Mouse (Mus musculus): ENCODE results near the gene Gprin2. TPM values are rescaled to one million over a fixed set of nuclear protein-coding genes. Genes with fewer than 3 reads are reported as not detected.

The Gprin2 gene
- under 1 TPM in 1 of 3 experiments, not detected in 2; 0.12 TPM for polyA plus RNA-seq (2017; shearing (Covaris generic))

- ATAC-seq = no peak
Observed at GRCm38 (mm10) chr14:34201231-34202035, at the start of gene Gprin2. TSS of gene Gprin2 (minus strand) at chr14:34201653.

DNA sequence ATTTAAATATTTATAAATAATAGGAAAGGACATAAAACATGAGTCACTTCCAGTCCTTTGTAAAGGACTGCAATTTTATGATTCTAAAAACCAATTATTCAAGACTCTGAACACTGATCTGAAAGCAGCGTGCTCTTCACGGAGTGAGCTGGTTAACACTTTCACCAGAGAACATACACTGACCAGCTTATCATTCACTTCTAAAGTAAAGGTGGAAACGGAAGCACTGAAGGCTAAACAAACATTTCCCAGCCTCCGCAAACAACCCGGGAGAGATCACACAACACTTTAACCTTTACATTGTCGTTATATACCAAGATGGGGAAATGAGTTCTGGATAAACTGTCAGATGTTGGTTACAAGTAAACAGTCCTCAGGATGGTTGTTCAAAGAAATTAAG is 39.2 kb upstream of the Gprin2 start:
- ATAC-seq = no peak

GRCm38 (mm10) chr14:34240263-34240662 is 38.8 kb upstream of the Gprin2 start:
- no peak for ATAC-seq

- ATAC-seq = no peak
Observed at GRCm38 (mm10) chr14:34234630-34235380, 33.4 kb upstream of the Gprin2 start.

GRCm38 (mm10) chr14:34233846-34234245 is 32.4 kb upstream of the Gprin2 start:
- ATAC-seq = no peak

GRCm38 (mm10) chr14:34232866-34233680 is 31.6 kb upstream of the Gprin2 start:
- ATAC-seq = no peak

DNA sequence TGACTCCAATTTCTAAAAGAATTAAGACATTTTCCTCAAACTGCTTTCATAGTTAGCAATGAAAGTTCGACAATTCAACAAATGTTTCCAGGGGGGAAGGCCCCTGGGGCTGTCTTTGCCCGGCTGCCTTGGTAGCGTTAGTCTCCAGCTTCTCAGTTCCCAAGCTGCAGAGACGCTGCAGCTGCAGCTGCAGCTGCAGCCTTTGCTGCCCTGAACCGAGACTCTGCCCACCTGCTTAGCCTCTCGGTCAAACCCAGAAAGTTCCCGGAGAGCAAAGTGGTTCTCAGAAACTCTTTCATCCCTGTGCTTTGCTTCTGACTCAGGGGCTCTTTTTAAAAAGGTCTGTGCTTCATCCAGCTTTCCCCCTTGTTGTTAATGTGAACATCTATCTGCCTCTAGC is 30.9 kb upstream of the Gprin2 start:
- ATAC-seq = no peak

DNA sequence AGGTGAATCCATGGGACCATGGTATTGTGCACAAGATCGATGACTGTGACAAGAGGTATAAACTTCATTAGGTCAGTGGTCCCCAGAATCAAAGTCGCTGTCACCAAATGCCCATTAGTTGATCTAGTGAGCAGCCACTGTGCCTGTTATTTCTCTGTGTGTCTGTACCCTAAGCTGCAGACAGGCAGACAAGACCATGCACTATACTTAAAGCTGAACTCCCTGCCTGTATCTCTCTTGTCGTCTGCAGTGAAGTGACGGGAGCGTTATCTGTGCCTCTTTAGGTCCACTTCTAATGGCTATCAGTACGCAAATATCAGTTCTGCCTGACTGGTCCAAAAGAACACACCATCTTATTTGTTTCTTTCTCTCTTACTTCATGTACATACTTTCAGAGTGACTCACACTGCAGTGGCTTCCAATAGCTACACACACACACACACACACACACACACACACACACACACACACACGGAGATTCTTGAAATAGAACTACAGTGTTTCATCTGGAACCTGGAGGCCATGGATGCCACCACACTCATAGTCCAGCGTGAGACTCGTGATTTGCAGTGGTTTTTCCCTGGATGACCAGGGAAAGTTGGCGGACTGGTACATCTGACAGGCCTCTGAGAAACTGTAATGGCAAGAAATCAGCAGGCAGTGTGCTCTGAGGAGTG is 27.5 kb upstream of the Gprin2 start:
- no peak for ATAC-seq

DNA sequence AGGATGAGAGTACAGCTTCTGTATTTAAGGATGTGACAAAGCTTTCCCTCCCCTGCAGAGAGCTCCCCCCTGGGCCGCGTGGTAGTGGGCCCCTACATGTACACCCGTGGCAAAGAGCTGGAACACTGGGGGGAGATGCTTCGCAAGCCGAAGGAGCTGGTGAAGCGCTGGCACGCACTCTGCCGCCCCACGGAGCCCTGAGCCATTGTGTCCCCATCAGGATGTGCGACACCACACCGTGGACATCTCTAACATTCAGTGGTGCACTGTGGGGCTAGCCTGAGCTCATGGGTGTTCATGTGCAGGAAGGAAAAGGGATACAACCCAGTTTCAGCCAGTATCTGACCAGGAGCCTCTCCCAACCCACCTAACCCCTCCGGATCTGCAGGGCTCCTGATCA is 26.5 kb upstream of the Gprin2 start:
- no peak for ATAC-seq

GRCm38 (mm10) chr14:34226566-34226965 is 25.1 kb upstream of the Gprin2 start:
- no peak for ATAC-seq

GRCm38 (mm10) chr14:34225986-34226385 is 24.5 kb upstream of the Gprin2 start:
- no peak for ATAC-seq

DNA sequence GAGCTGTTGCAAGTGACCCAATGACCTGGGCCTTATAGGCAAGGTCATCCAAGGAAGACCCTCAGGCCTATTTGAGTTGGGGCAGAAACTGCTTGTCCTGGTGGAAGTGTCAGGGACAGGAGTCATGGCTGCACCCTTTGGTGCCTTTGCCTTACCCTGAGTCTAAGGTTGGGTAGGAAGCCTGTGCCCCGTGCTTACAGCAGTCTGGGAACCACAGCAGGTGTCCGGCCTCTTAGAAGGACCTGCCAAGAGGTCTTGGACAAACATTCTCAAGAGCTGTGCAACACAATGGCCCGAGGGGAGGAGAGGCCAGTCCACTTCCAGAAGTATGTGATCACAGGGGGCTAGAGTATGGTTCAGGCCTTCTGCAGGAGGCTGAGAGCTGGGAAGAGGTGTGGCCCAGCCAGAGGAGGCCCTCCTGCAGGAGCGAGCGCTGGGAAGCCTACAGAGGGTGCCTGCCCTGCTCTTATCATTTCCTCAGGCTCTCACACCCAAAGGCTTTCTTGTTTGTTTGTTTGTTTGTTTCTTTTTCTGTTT is 22.0 kb upstream of the Gprin2 start:
- no peak for ATAC-seq

GRCm38 (mm10) chr14:34221416-34222077 is 20.1 kb upstream of the Gprin2 start:
- no peak for ATAC-seq

GRCm38 (mm10) chr14:34220426-34220825 is 19.0 kb upstream of the Gprin2 start:
- ATAC-seq = no peak

DNA sequence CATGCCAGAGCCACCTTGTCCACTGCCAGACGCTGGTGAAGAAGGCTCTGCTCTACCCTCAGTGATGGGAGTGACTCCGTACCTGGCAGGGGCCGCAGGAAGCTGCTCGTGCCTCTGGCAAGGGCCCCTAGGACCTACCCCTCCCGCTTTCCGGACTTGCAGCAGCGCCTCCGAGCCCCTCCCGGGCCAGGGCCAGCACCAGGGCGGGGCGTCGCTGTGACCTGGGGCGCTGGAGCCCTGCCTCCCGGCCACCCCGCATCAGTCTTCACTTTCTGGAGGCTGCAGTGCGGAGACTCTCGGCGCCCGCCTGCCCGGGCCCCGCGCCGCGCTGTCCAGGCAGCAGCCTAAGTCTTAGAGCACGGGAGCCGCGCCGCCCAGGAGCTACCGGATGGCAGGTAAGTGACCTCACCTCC is 18.3 kb upstream of the Gprin2 start:
- ATAC-seq = no peak

GRCm38 (mm10) chr14:34219295-34219694 is 17.8 kb upstream of the Gprin2 start, which contains the start of gene Syt15:
TSS of gene Syt15 (plus strand) at chr14:34219595.
- no peak for ATAC-seq

GRCm38 (mm10) chr14:34215451-34216127 is 14.1 kb upstream of the Gprin2 start:
- no peak for ATAC-seq

GRCm38 (mm10) chr14:34209942-34210341 is 8.5 kb upstream of the Gprin2 start:
- no peak for ATAC-seq

DNA sequence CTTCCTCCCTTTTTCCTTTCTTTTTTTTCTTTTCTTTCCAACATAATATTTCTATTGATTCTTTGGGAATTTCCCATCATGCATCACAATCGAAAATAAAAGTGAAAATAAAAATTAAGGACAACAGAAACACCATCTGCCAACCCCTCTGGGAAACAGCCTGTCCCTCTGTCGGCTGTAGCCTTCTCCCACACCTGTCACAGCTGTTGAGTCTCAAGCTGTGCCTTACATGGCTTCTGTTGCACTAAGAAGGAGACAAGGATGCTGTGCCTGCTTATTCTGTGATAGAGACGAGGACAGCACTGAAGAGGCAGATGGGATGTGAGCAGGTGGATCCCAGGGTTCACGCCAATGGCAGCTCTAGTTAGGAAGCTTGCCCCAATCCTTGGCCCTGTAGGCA is 7.6 kb upstream of the Gprin2 start:
- no peak for ATAC-seq

GRCm38 (mm10) chr14:34208651-34209050 is 7.2 kb upstream of the Gprin2 start:
- no peak for ATAC-seq

GRCm38 (mm10) chr14:34207996-34208395 is 6.5 kb upstream of the Gprin2 start:
- no peak for ATAC-seq

Data from inflammation-experienced regulatory T-cells, adult 6 months (primary cell).